Mouse (Mus musculus) hindbrain, postnatal 0 days (tissue): ENCODE measurements at regions not wholly inside any gene's neighbourhood (a gene's known extent, or its start where the extent isn't known, plus 50 kb on each side); places are given as distances from the start of the nearest gene placed in this dataset.

Source experiments
- ATAC-seq: fragments of 200-750 bp; cut with Nextera tagmentation; 2 replicates; pipeline ENCODE4 v1.8.0; 2017; ENCODE audit warnings: mild to moderate bottlenecking, moderate TSS enrichment, moderate library complexity
- DNase-seq: peaks from one replicate; pipeline ENCODE4 v3.0.0-alpha.2; 2015; ENCODE audit warnings: low spot score
- H3K27ac ChIP-seq: fragments of 300-500 bp; sonication (generic); 2 replicates; pipeline ENCODE4 v1.5.1; 2014; ENCODE audit warnings: mild to moderate bottlenecking
- H3K27me3 ChIP-seq: fragments of 300-500 bp; sonication (generic); 2 replicates; pipeline ENCODE4 v1.6.1; 2014; ENCODE audit warnings: low read length, mixed read lengths; ENCODE audit not compliant: insufficient read depth
- H3K36me3 ChIP-seq: fragments of 300-500 bp; sonication (generic); 2 replicates; pipeline ENCODE4 v1.6.1; 2014; ENCODE audit warnings: low read length, mixed read lengths; ENCODE audit not compliant: insufficient read depth
- H3K4me1 ChIP-seq: fragments of 300-500 bp; sonication (generic); 2 replicates; pipeline ENCODE4 v1.6.1; 2014; ENCODE audit warnings: antibody characterized with exemption, low read length, mixed read lengths; ENCODE audit not compliant: insufficient read depth
- H3K4me2 ChIP-seq: fragments of 300-500 bp; sonication (generic); 2 replicates; pipeline ENCODE4 v1.6.1; 2014; ENCODE audit warnings: low read depth, mild to moderate bottlenecking, low read length, moderate library complexity, mixed read lengths
- H3K4me3 ChIP-seq: fragments of 300-500 bp; sonication (generic); 2 replicates; pipeline ENCODE4 v1.5.1; 2014; ENCODE audit warnings: low read length
- H3K9ac ChIP-seq: fragments of 300-500 bp; sonication (generic); replicated peaks from 2 replicates; pipeline ENCODE4 v1.6.1; 2014; ENCODE audit warnings: mild to moderate bottlenecking, low read length, moderate library complexity, mixed read lengths
- H3K9me3 ChIP-seq: fragments of 300-500 bp; sonication (generic); 2 replicates; pipeline ENCODE4 v1.6.1; 2016; ENCODE audit warnings: low read length, mixed read lengths
- CTCF ChIP-seq: IDR thresholded peaks from 2 replicates; pipeline ENCODE4 v1.5.1; 2016; ENCODE audit warnings: antibody characterized with exemption, control low read depth, low read depth
- WGBS: fragments of 180-500 bp; shearing (Covaris S2); extraction: QIAGEN DNeasy Blood & Tissue Kit; methylation state at CpG from one replicate; pipeline ENCODE4 v1.1.7; 2014; 5-methylcytosine and 5-hydroxymethylcytosine counted together

DNA sequence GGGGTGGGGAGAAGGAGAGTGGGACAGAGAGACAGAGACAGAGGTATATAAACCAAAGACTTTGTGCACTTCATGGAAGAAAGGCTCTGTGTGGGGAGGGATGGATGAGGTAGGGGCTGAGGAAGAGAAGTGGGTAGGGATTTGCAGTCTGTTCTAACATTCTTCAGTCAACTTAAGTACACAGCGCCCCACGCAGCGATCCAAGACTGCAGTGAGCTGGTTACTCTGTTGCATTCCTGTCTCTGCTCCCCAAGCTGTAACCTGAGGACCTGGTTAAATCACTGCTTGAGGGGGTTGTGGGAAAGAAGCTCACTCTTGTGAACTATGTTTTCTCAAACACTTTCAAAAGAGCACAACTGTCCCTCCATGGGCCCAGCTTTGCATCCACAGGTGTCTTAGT lies 237.8 kb downstream of the Dok5 start:
- no peaks in the 10 kb centered on the region for H3K9me3 ChIP-seq

GRCm38 (mm10) chr2:170985357-170985756 lies 253.8 kb downstream of the Dok5 start:
- ATAC-seq, result no peak
- no peaks in the 10 kb centered on the region for H3K9me3 ChIP-seq

More for the DNA sequence above, 237.8 kb downstream of the Dok5 start:
- Histone ChIP-seq H3K4me1 (no peaks in the 10 kb centered on the region), H3K4me2 (no peak overlapping the region), H3K36me3 (no peaks in the 10 kb centered on the region), H3K4me3 (no peak overlapping the region), H3K27ac (no peak overlapping the region), H3K27me3 (no peaks in the 10 kb centered on the region), H3K9ac (no peak overlapping the region)
- 87% methylated on average over 3 of the region's 3 CpGs for WGBS
- DNase-seq (no peak), ATAC-seq (no peak)
- no peak for TF ChIP-seq CTCF

DNA sequence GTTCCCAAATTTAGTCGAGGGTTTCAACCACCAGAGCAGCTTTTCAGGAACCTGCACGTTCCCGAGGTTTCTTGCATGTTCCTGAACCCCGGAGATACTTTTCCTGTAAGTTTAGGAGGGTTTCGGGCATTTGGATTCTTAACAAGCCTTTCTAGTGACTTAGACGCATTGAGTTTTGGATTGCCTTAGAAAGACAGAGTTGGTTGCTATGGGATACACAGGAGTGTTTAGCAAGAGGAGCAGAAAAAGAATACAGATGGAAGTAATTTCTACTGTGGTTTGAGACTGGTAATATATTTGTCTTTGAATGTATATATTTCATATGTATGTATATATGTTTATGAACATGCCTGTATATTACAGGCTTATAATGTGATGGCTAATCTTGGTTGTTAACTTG lies 266.8 kb downstream of the Dok5 start:
- Histone ChIP-seq H3K27ac (no peak overlapping the region), H3K9me3 (no peaks in the 10 kb centered on the region), H3K4me2 (no peak overlapping the region), H3K4me3 (no peak overlapping the region), H3K36me3 (no peaks in the 10 kb centered on the region), H3K27me3 (no peaks in the 10 kb centered on the region), H3K9ac (no peak overlapping the region), H3K4me1 (no peaks in the 10 kb centered on the region)
- TF ChIP-seq CTCF, result no peak
- DNase-seq (no peak), ATAC-seq (no peak)
- 73% methylated on average over 6 of the region's 6 CpGs for WGBS

More at GRCm38 (mm10) chr2:170985357-170985756, 253.8 kb downstream of the Dok5 start:
- TF ChIP-seq CTCF, result no peak
- Histone ChIP-seq H3K4me1 (no peaks in the 10 kb centered on the region), H3K27ac (no peak overlapping the region), H3K36me3 (no peaks in the 10 kb centered on the region), H3K4me3 (no peak overlapping the region), H3K4me2 (no peak overlapping the region), H3K27me3 (no peaks in the 10 kb centered on the region), H3K9ac (no peak overlapping the region)
- WGBS, result 69% methylated on average over 1 of the region's 1 CpGs
- DNase-seq, result no peak

GRCm38 (mm10) chr2:171000165-171000564 lies 268.6 kb downstream of the Dok5 start:
- H3K4me3 ChIP-seq, result no peak overlapping the region
- H3K27ac ChIP-seq, result no peak overlapping the region
- H3K9ac ChIP-seq, result no peak overlapping the region
- no peak for TF ChIP-seq CTCF
- no peaks in the 10 kb centered on the region for H3K36me3 ChIP-seq
- no peak overlapping the region for H3K4me2 ChIP-seq
- no peaks in the 10 kb centered on the region for H3K4me1 ChIP-seq
- H3K9me3 ChIP-seq, result no peaks in the 10 kb centered on the region
- no peaks in the 10 kb centered on the region for H3K27me3 ChIP-seq
- no peak for DNase-seq
- no peak for ATAC-seq
- 41% methylated on average over 3 of the region's 3 CpGs for WGBS

DNA sequence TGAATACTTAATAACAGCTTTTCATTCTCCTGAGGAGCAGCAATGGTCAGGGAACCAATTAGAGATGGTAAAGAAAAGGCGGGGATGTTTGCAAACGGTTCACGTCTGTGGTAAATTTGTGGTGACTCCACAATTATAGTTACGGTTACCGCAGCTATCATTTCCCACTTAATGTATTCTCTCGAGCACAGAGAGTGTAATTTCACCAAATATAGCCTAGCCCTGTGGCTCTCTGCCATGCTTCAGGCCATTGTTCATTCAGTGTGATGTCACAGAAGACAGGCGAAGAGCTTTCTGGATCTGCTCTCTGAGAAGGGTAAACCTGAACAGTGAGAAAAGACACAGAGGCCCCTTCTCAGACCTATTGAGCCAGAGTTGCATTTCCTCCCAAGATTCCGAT lies 296.9 kb downstream of the Dok5 start:
- H3K27me3 ChIP-seq, result no peaks in the 10 kb centered on the region
- WGBS, result 82% methylated on average over 8 of the region's 8 CpGs
- H3K4me1 ChIP-seq, result no peaks in the 10 kb centered on the region

More for the DNA sequence above, 296.9 kb downstream of the Dok5 start:
- Histone ChIP-seq H3K9ac (no peak overlapping the region), H3K4me3 (no peak overlapping the region), H3K36me3 (no peaks in the 10 kb centered on the region), H3K9me3 (no peaks in the 10 kb centered on the region), H3K4me2 (no peak overlapping the region), H3K27ac (no peak overlapping the region)
- no peak for DNase-seq
- no peak for TF ChIP-seq CTCF
- ATAC-seq, result no peak
